Mouse (Mus musculus): ENCODE results near the gene Gpr75. TPM values are rescaled to one million over a fixed set of nuclear protein-coding genes. Genes with fewer than 3 reads are reported as not detected.

The Gpr75 gene
- total RNA-seq (2014; rRNA removed) (9.4 and 11.0 TPM in 2 replicates), polyA plus RNA-seq (2015; fragmentation: Nextera tagmentation; extraction: Ambion mirVana) (4.1 and 6.5 TPM in 2 replicates)

DNA sequence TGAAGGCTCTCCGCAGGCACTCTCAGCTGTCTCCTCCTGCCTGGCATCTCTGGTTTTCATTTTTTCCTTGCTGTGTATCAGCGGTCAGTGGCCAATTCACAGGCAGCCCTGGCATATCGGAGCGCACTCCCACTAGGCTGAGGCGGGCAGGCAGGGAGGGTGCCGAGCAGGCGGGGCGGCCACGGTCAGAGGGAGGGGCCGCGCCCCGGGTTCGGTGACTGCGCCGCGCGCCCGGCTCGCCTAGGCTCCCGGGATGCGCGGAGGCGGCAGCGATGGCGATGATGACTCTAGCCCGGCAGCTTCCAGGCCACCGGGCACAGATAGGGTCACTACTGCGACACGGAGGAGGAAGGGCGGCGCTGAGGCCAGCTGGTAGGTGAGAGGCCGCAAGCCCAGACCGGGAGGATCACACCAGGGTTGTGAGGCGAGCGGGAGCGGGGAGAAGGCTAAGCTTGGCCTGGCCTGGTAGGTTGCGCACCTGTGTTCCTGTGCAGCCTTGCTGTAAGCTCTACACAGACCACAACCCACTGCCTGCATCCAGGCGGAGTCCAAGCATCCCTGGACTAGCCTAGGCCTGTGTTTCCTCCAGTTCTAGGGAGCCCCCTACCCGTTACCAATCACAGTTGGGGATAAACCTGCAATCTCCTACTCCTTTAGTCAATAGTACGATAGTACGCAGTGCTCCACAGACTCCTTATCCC lies at the start of gene Gpr75, which contains the start of gene Asb3:
Gpr75 (plus strand) TSS at position 188 of the 701 bp plus-strand sequence.
Asb3 (plus strand) TSS at position 246 of the 701 bp plus-strand sequence.
- DNase-seq: peak; percentile 64
- Histone ChIP-seq H3K27ac (ENCODE audit: low read depth, low read length) (peak within 1 kb of the TSS; percentile 84), H3K27me3 (ENCODE audit: insufficient read depth, low read length) (no peaks in the 10 kb centered on the region), H3K36me3 (ENCODE audit: insufficient read depth) (no peaks in the 10 kb centered on the region), H3K9me3 (ENCODE audit: low read length) (no peaks in the 10 kb centered on the region), H3K4me2 (ENCODE audit: low read depth) (peak within 1 kb of the TSS; percentile 69), H3K4me3 (ENCODE audit: low read depth, low read length) (peak within 1 kb of the TSS; percentile 62), H3K4me1 (ENCODE audit: insufficient read depth) (no peaks in the 10 kb centered on the region), H3K9ac (peak within 1 kb of the TSS; percentile 85)
- peak; percentile 36 for TF ChIP-seq CTCF (IDR thresholded peaks at IDR 0.05; ENCODE audit: low read depth)
- ATAC-seq: peak; percentile 97
- 3% methylated on average over 41 of the region's 41 CpGs for WGBS

DNA sequence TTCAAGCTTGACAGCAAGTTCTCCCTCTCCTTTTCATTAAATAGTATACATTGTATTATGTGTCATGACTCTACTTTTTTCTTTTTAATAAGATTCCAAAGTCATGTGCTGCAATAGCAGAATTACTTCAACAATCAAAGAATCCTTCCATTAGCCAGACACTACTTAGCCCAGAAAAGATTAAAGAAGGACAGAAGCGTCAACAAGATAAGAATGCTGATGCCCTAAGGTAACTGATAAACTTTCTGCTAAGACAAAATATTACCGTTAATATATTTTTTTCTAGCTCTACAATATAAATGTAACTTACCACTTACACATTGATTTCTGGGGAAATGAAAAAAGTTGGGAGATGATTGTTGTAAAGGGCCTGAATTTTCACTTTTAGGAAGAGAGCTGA lies 46.4 kb upstream of the Gpr75 start:
- no peak for ATAC-seq
- no peaks in the 10 kb centered on the region for H3K27me3 ChIP-seq (ENCODE audit: insufficient read depth, low read length)
- H3K4me1 ChIP-seq (ENCODE audit: insufficient read depth): no peaks in the 10 kb centered on the region
- WGBS: 97% methylated on average over 2 of the region's 2 CpGs
- no peaks in the 10 kb centered on the region for H3K9me3 ChIP-seq (ENCODE audit: low read length)
- no peak for DNase-seq
- no peak overlapping the region for H3K9ac ChIP-seq
- no peak overlapping the region for H3K27ac ChIP-seq (ENCODE audit: low read depth, low read length)
- H3K4me3 ChIP-seq (ENCODE audit: low read depth, low read length): no peak overlapping the region
- no peak for TF ChIP-seq CTCF (IDR thresholded peaks at IDR 0.05; ENCODE audit: low read depth)
- no peak overlapping the region for H3K4me2 ChIP-seq (ENCODE audit: low read depth)
- peaks cover 39% of the 10 kb centered on the region; the same call in 1 of the 2 replicates for H3K36me3 ChIP-seq (ENCODE audit: insufficient read depth)

DNA sequence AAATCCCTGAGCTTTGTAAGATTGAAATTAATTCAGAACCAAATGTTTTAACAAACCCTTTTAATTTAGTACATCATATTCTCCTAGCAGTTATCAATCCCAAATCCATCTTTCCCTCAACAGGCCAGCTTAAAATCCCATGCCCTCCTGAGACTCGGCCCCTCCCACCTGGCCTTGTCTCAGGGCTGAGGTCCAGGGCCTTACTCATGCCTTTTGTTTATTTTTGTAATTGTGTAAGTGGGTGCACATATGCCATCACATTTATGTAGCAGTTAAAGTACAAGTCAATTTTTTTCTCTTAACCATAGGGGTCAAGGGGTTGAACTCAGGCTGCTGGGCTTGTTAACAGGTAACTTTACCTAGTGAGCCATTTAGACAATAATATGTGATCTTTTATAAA lies 40.8 kb upstream of the Gpr75 start:
- WGBS: 91% methylated on average over 1 of the region's 1 CpGs
- Histone ChIP-seq H3K27me3 (ENCODE audit: insufficient read depth, low read length) (no peaks in the 10 kb centered on the region), H3K9ac (no peak overlapping the region), H3K4me3 (ENCODE audit: low read depth, low read length) (no peak overlapping the region), H3K36me3 (ENCODE audit: insufficient read depth) (peaks cover 44% of the 10 kb centered on the region), H3K4me2 (ENCODE audit: low read depth) (no peak overlapping the region), H3K4me1 (ENCODE audit: insufficient read depth) (no peaks in the 10 kb centered on the region), H3K27ac (ENCODE audit: low read depth, low read length) (no peak overlapping the region), H3K9me3 (ENCODE audit: low read length) (no peaks in the 10 kb centered on the region)
- DNase-seq (no peak), ATAC-seq (no peak)
- no peak for TF ChIP-seq CTCF (IDR thresholded peaks at IDR 0.05; ENCODE audit: low read depth)

DNA sequence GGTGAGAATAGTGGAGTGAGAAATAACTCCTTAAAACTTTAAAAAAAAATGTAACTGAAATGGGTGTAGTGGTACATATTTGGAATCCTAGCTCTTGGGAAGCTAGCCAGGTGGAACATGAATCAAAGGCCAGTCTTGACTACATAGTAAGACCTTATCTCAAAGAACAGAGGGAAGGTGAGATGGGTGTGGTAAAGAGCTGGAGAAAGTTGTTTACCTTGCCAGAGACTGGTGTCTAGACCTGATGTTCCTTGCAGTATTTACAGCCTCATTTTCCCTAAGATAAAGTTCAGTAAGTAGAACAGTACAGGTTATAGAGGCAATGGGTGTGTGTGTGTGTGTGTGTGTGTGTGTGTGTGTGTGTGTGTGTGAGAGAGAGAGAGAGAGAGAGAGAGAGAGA lies 12.7 kb upstream of the Gpr75 start:
- no peak for TF ChIP-seq CTCF (IDR thresholded peaks at IDR 0.05; ENCODE audit: low read depth)
- ATAC-seq: no peak

DNA sequence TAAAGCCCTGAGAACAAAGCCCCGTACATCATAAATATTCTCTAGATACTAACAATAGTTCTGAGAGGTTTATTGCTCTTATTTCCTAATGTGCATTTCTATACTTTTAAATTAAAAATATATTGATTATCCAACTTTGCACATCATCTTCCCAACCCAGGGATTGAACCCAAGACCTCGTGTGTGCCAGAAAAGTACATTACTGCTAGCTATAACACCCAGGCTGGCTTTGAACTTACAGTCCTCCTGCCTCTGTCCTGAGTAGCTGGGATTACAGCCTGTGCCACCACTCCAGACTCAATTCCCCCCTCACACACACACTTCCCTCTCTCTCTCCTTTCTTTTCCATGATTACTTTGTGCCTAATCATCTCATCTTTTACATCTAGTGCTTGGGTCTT lies 3.0 kb downstream of the Gpr75 start:
- Histone ChIP-seq H3K9me3 (ENCODE audit: low read length) (no peaks in the 10 kb centered on the region), H3K4me3 (ENCODE audit: low read depth, low read length) (no peak overlapping the region), H3K36me3 (ENCODE audit: insufficient read depth) (0 out of 2 replicates have a peak, but pooled peaks cover 12% of the 10 kb centered on the region), H3K9ac (no peak overlapping the region), H3K27ac (ENCODE audit: low read depth, low read length) (no peak overlapping the region), H3K4me1 (ENCODE audit: insufficient read depth) (no peaks in the 10 kb centered on the region), H3K4me2 (ENCODE audit: low read depth) (no peak overlapping the region), H3K27me3 (ENCODE audit: insufficient read depth, low read length) (no peaks in the 10 kb centered on the region)
- no peak for TF ChIP-seq CTCF (IDR thresholded peaks at IDR 0.05; ENCODE audit: low read depth)
- DNase-seq (no peak), ATAC-seq (no peak)
- 89% methylated on average over 2 of the region's 2 CpGs for WGBS

More for the DNA sequence above, 12.7 kb upstream of the Gpr75 start:
- H3K36me3 ChIP-seq (ENCODE audit: insufficient read depth): peaks cover 26% of the 10 kb centered on the region
- H3K4me2 ChIP-seq (ENCODE audit: low read depth): no peak overlapping the region
- no peak for DNase-seq
- no peak overlapping the region for H3K9ac ChIP-seq
- H3K9me3 ChIP-seq (ENCODE audit: low read length): no peaks in the 10 kb centered on the region
- H3K27me3 ChIP-seq (ENCODE audit: insufficient read depth, low read length): no peaks in the 10 kb centered on the region
- H3K4me3 ChIP-seq (ENCODE audit: low read depth, low read length): no peak overlapping the region
- no peaks in the 10 kb centered on the region for H3K4me1 ChIP-seq (ENCODE audit: insufficient read depth)
- H3K27ac ChIP-seq (ENCODE audit: low read depth, low read length): no peak overlapping the region

DNA sequence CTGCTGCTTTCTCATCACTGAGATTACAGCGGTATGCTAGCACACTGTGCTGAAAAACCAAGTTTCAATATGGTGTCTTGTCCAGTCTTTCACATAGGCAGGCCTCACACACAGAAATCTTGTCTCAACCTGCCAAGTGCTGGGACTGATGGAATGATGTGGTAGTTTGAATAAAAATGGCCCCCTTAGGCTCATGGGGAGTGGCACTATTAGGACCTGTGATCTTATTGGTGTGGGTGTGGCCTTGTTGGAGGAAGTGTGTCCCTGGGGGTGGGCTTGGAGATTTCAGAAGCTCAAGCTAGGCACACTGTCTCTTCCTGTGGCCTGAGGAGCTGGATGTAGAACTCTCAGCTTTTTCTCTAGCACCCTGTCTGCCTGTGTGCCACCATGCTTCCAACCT lies 11.0 kb downstream of the Gpr75 start:
- Histone ChIP-seq H3K27me3 (ENCODE audit: insufficient read depth, low read length) (no peaks in the 10 kb centered on the region), H3K4me3 (ENCODE audit: low read depth, low read length) (no peak overlapping the region), H3K9me3 (ENCODE audit: low read length) (no peaks in the 10 kb centered on the region), H3K36me3 (ENCODE audit: insufficient read depth) (0 out of 2 replicates have a peak, but pooled peaks cover 12% of the 10 kb centered on the region), H3K4me1 (ENCODE audit: insufficient read depth) (no peaks in the 10 kb centered on the region), H3K27ac (ENCODE audit: low read depth, low read length) (no peak overlapping the region), H3K4me2 (ENCODE audit: low read depth) (no peak overlapping the region), H3K9ac (no peak overlapping the region)
- ATAC-seq: no peak
- no peak for DNase-seq
- 98% methylated on average over 1 of the region's 1 CpGs for WGBS
- no peak for TF ChIP-seq CTCF (IDR thresholded peaks at IDR 0.05; ENCODE audit: low read depth)

DNA sequence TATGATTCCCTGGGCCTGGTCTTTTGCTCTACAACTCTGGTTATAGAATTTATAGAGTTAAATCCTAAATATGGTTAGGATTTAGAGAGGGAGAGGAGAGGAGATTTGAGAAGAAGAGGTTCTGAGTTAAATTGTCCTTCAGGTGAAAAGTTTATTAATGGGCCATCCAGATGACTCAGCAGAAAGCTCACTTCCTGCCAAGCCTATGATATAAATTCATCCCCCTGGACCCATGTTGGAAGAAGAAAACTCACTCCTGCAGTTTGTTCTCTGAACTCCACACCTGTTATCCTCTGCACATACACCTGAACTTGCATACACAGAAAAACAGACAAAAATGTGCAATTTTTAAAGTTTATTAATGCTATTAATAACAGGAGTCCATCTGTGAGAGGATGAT lies 14.2 kb downstream of the Gpr75 start:
- H3K27ac ChIP-seq (ENCODE audit: low read depth, low read length): no peak overlapping the region
- ATAC-seq: no peak
- no peaks in the 10 kb centered on the region for H3K9me3 ChIP-seq (ENCODE audit: low read length)
- H3K4me1 ChIP-seq (ENCODE audit: insufficient read depth): no peaks in the 10 kb centered on the region
- no peak overlapping the region for H3K4me3 ChIP-seq (ENCODE audit: low read depth, low read length)
- no peak for TF ChIP-seq CTCF (IDR thresholded peaks at IDR 0.05; ENCODE audit: low read depth)
- H3K4me2 ChIP-seq (ENCODE audit: low read depth): no peak overlapping the region
- no peaks in the 10 kb centered on the region for H3K36me3 ChIP-seq (ENCODE audit: insufficient read depth)
- H3K9ac ChIP-seq: no peak overlapping the region
- DNase-seq: no peak
- H3K27me3 ChIP-seq (ENCODE audit: insufficient read depth, low read length): no peaks in the 10 kb centered on the region
